Mouse (Mus musculus) megakaryocyte, embryonic 14.5 days (primary cell): ENCODE measurements at regions not wholly inside any gene's neighbourhood (a gene's known extent, or its start where the extent isn't known, plus 50 kb on each side); places are given as distances from the start of the nearest gene placed in this dataset.

Experiments used
- FLI1 ChIP-seq: IDR thresholded peaks from 2 replicates; pipeline ENCODE4 v1.6.1; 2012; ENCODE audit warnings: low read length, inconsistent platforms, mixed read lengths
- GATA1 ChIP-seq: IDR thresholded peaks from 3 replicates; pipeline ENCODE4 v1.6.1; 2012; ENCODE audit warnings: mixed read lengths, low read length, inconsistent platforms, borderline replicate concordance

DNA sequence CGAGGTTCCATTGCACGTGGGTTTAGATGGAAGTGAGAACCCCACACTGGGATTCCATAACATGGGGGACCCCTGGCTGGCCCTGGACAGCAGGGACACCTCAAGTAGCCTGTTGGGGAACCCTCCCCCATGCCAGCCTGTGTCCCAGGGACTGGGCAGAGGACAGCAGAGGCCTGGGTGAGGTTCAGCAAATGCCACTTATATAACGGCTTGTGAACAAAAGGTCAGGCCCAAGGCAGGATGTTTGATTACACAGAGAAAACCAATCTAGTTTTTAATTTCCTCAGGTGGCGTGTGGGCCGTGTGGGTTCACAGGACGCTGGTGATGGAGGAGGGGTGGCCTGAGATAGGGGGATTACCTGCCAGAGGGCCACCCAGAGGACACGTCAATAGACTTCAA lies 94.9 kb upstream of the Kazn start:
- TF ChIP-seq GATA1 (no peak), FLI1 (no peak)
